Mouse (Mus musculus) myocyte (in vitro differentiated cells): Measurements from ENCODE around the gene Olfr547. TPM values are rescaled to one million over a fixed set of nuclear protein-coding genes. Genes with fewer than 3 reads are reported as not detected.

Experiments
- H3K27me3 ChIP-seq: one replicate; pipeline ENCODE4 v1.6.1; 2011; ENCODE audit not compliant: control insufficient read depth, insufficient read depth, insufficient read length
- H3K36me3 ChIP-seq: one replicate; pipeline ENCODE4 v1.6.1; 2011; ENCODE audit not compliant: control insufficient read depth, insufficient read depth
- H3K4me2 ChIP-seq: one replicate; pipeline ENCODE4 v1.6.1; 2011; ENCODE audit warnings: low read depth, control low read depth
- H3K4me3 ChIP-seq: one replicate; pipeline ENCODE4 v1.5.1; 2011; ENCODE audit warnings: mild to moderate bottlenecking, control low read depth, moderate library complexity
- H3K79me2 ChIP-seq: one replicate; pipeline ENCODE4 v1.6.1; 2011; ENCODE audit not compliant: control insufficient read depth, insufficient read depth
- H3ac ChIP-seq: one replicate; pipeline ENCODE4 v1.6.1; 2011; ENCODE audit not compliant: control insufficient read depth, insufficient read length
- CEBPB ChIP-seq: IDR thresholded peaks from 2 replicates; pipeline ENCODE4 v1.6.1; 2011; ENCODE audit warnings: mild to moderate bottlenecking, moderate library complexity; ENCODE audit not compliant: poor library complexity, insufficient read depth, severe bottlenecking
- E2F4 ChIP-seq: IDR thresholded peaks from one replicate; pipeline ENCODE4 v1.6.1; 2011; ENCODE audit warnings: mild to moderate bottlenecking, control low read depth, moderate library complexity; ENCODE audit not compliant: insufficient read depth
- MAX ChIP-seq: IDR thresholded peaks from one replicate; pipeline ENCODE4 v1.6.1; 2011; ENCODE audit warnings: low read depth, mild to moderate bottlenecking, control low read depth
- MYOD1 ChIP-seq, 3 experiments: IDR thresholded peaks; one replicate each; pipeline ENCODE4 v1.6.1; 2011; ENCODE audit warnings: control low read depth in 2 of 3, low read depth in 2 of 3, mild to moderate bottlenecking in 2 of 3, moderate library complexity in 1 of 3; ENCODE audit not compliant: insufficient read length in 2 of 3, control insufficient read depth in 1 of 3
- MYOG ChIP-seq, 3 experiments: IDR thresholded peaks; one replicate each; pipeline ENCODE4 v1.6.1; 2011; ENCODE audit warnings: control low read depth in 2 of 3, low read depth in 2 of 3, mild to moderate bottlenecking in 2 of 3; ENCODE audit not compliant: insufficient read length in 2 of 3, control insufficient read depth in 1 of 3, insufficient read depth in 1 of 3
- POLR2A ChIP-seq: IDR thresholded peaks from one replicate; pipeline ENCODE4 v1.6.1; 2011; ENCODE audit warnings: low read depth, mild to moderate bottlenecking, control low read depth, moderate library complexity; ENCODE audit not compliant: insufficient read length
- POLR2AphosphoS2 ChIP-seq: IDR thresholded peaks from one replicate; pipeline ENCODE4 v1.6.1; 2011; ENCODE audit warnings: low read depth, control low read depth; ENCODE audit not compliant: insufficient read length
- REST ChIP-seq: IDR thresholded peaks from one replicate; pipeline ENCODE4 v1.6.1; 2011; ENCODE audit warnings: mild to moderate bottlenecking, control low read depth, moderate library complexity; ENCODE audit not compliant: insufficient read depth, insufficient read length
- SRF ChIP-seq: IDR thresholded peaks from one replicate; pipeline ENCODE4 v1.6.1; 2011; ENCODE audit warnings: low read depth; ENCODE audit not compliant: control insufficient read depth, insufficient read length
- TCF12 ChIP-seq: IDR thresholded peaks from one replicate; pipeline ENCODE4 v1.6.1; 2011; ENCODE audit warnings: mild to moderate bottlenecking, control low read depth; ENCODE audit not compliant: poor library complexity, insufficient read depth, severe bottlenecking
- TCF3 ChIP-seq: IDR thresholded peaks from one replicate; pipeline ENCODE4 v1.6.1; 2011; ENCODE audit warnings: low read depth, control low read depth; ENCODE audit not compliant: insufficient read length
- USF1 ChIP-seq: IDR thresholded peaks from one replicate; pipeline ENCODE4 v1.6.1; 2011; ENCODE audit warnings: low read depth, mild to moderate bottlenecking, control low read depth, moderate library complexity
- polyA plus RNA-seq: library from polyadenylated mRNA; unstranded; fragments of >200 nt; fragmentation: generic; extraction: Trizol; gene quantifications from one replicate; pipeline ENCODE4 v1.2.1, GENCODE M21; 2012; ENCODE audit warnings: missing spikeins

The Olfr547 gene
- polyA plus RNA-seq, 1 experiment: not detected

GRCm38 (mm10) chr7:102501986-102502385 lies 32.6 kb upstream of the Olfr547 start:
- H3ac ChIP-seq: no peak overlapping the region
- TF ChIP-seq TCF12: no peak
- TF ChIP-seq SRF: no peak
- no peak for TF ChIP-seq TCF3
- no peak for TF ChIP-seq MYOD1 (IDR thresholded peaks at IDR 0.05; ENCODE audit: control insufficient read depth in 1 of 3, insufficient read length in 2 of 3, low read depth in 2 of 3)
- TF ChIP-seq POLR2A: no peak
- TF ChIP-seq USF1: no peak
- no peaks in the 10 kb centered on the region for H3K27me3 ChIP-seq
- no peaks in the 10 kb centered on the region for H3K79me2 ChIP-seq
- no peaks in the 10 kb centered on the region for H3K36me3 ChIP-seq
- H3K4me3 ChIP-seq: no peak overlapping the region
- no peak overlapping the region for H3K4me2 ChIP-seq

- H3K36me3 ChIP-seq: no peaks in the 10 kb centered on the region
- no peaks in the 10 kb centered on the region for H3K79me2 ChIP-seq
- H3K4me2 ChIP-seq: no peak overlapping the region
- no peak overlapping the region for H3ac ChIP-seq
- no peaks in the 10 kb centered on the region for H3K27me3 ChIP-seq
- TF ChIP-seq CEBPB: no peak
- TF ChIP-seq TCF12: no peak
- no peak for TF ChIP-seq SRF
- TF ChIP-seq MYOG (IDR thresholded peaks at IDR 0.05; ENCODE audit: control insufficient read depth in 1 of 3, insufficient read depth in 1 of 3, insufficient read length in 2 of 3, low read depth in 2 of 3): no peak
- no peak for TF ChIP-seq POLR2A
- no peak for TF ChIP-seq E2F4
- no peak for TF ChIP-seq MAX
- TF ChIP-seq MYOD1 (IDR thresholded peaks at IDR 0.05; ENCODE audit: control insufficient read depth in 1 of 3, insufficient read length in 2 of 3, low read depth in 2 of 3): no peak
- TF ChIP-seq POLR2AphosphoS2: no peak
- no peak for TF ChIP-seq TCF3
- TF ChIP-seq REST: no peak
- TF ChIP-seq USF1: no peak
- H3K4me3 ChIP-seq: no peak overlapping the region
Measured at GRCm38 (mm10) chr7:102506848-102507247, 27.7 kb upstream of the Olfr547 start.

GRCm38 (mm10) chr7:102508066-102508465 lies 26.5 kb upstream of the Olfr547 start:
- Histone ChIP-seq H3K79me2 (no peaks in the 10 kb centered on the region), H3K27me3 (no peaks in the 10 kb centered on the region)
- TF ChIP-seq CEBPB (no peak), REST (no peak), SRF (no peak), USF1 (no peak), TCF3 (no peak), TCF12 (no peak), POLR2AphosphoS2 (no peak), MYOG (IDR thresholded peaks at IDR 0.05; ENCODE audit: control insufficient read depth in 1 of 3, insufficient read depth in 1 of 3, insufficient read length in 2 of 3, low read depth in 2 of 3) (no peak), MAX (no peak), E2F4 (no peak), POLR2A (no peak), MYOD1 (IDR thresholded peaks at IDR 0.05; ENCODE audit: control insufficient read depth in 1 of 3, insufficient read length in 2 of 3, low read depth in 2 of 3) (no peak)

GRCm38 (mm10) chr7:102508666-102509065 lies 25.9 kb upstream of the Olfr547 start:
- Histone ChIP-seq H3K79me2 (no peaks in the 10 kb centered on the region), H3ac (no peak overlapping the region), H3K4me2 (no peak overlapping the region), H3K4me3 (no peak overlapping the region), H3K36me3 (no peaks in the 10 kb centered on the region), H3K27me3 (no peaks in the 10 kb centered on the region)
- TF ChIP-seq E2F4 (no peak), TCF12 (no peak), MAX (no peak), CEBPB (no peak), SRF (no peak), TCF3 (no peak), USF1 (no peak), POLR2A (no peak), MYOD1 (IDR thresholded peaks at IDR 0.05; ENCODE audit: control insufficient read depth in 1 of 3, insufficient read length in 2 of 3, low read depth in 2 of 3) (no peak), MYOG (IDR thresholded peaks at IDR 0.05; ENCODE audit: control insufficient read depth in 1 of 3, insufficient read depth in 1 of 3, insufficient read length in 2 of 3, low read depth in 2 of 3) (no peak)

More at GRCm38 (mm10) chr7:102508066-102508465, 26.5 kb upstream of the Olfr547 start:
- no peaks in the 10 kb centered on the region for H3K36me3 ChIP-seq
- H3ac ChIP-seq: no peak overlapping the region
- no peak overlapping the region for H3K4me3 ChIP-seq
- no peak overlapping the region for H3K4me2 ChIP-seq

GRCm38 (mm10) chr7:102509726-102510125 lies 24.8 kb upstream of the Olfr547 start:
- no peak overlapping the region for H3ac ChIP-seq

More at GRCm38 (mm10) chr7:102509726-102510125, 24.8 kb upstream of the Olfr547 start:
- Histone ChIP-seq H3K4me3 (no peak overlapping the region), H3K36me3 (no peaks in the 10 kb centered on the region), H3K27me3 (no peaks in the 10 kb centered on the region), H3K79me2 (no peaks in the 10 kb centered on the region), H3K4me2 (no peak overlapping the region)
- TF ChIP-seq POLR2A (no peak), MAX (no peak), CEBPB (no peak), MYOD1 (IDR thresholded peaks at IDR 0.05; ENCODE audit: control insufficient read depth in 1 of 3, insufficient read length in 2 of 3, low read depth in 2 of 3) (no peak), POLR2AphosphoS2 (no peak), TCF3 (no peak), TCF12 (no peak), REST (no peak), MYOG (IDR thresholded peaks at IDR 0.05; ENCODE audit: control insufficient read depth in 1 of 3, insufficient read depth in 1 of 3, insufficient read length in 2 of 3, low read depth in 2 of 3) (no peak), USF1 (no peak)
